In the genomic region with DNA sequence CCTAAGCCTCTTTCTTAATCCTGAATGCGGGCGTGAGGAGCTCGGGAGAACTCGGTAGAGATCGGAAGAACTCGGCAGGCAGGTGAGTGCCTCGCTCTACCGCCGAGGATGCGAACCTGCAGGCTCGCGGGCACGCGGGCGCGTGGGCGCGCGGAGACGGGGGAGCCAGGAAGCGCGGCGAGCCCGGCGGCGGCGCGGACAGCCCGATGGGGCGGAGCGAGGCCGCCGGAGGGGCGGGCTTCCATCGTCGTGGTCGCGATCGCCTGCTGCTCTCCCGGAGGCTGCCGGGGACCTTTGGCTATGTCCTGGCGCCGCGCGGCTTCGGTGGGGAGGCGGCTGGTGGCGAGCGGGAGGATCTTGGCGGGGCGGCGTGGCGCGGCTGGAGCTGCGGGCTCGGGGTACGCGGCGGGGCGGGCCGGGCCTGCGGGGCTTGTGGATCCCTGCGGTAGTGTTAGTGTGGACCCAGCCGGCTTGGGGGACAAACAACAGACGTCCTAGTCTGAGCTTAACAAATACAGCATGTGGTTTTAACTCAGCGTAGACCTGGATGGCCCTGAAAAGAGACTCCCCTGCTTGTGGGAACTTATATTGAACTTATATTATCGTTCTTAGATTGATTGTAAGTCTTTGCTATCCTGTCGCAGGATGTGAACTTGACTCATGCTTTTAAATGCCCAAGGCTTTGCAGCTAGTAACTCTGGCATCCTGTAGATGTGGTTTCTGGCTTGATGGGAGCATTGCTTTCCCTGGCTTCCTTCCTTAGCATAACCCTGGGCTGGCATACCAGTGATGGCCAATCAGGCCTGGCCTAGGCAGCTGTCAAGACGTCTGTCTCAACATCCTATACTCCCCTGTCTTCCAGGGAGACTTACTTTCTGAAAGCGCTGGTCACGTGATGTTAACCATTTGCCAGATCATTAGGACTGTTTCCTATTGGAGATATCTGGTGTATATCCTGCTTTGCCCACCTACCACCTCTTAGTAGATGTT, we compare ENCODE assay signal across 7 mouse cellular contexts. TPM values are rescaled to one million over a fixed set of nuclear protein-coding genes. Genes with fewer than 3 reads are reported as not detected.
A peak's percentile ranks its signal among the peaks of the same experiment; 100 is the strongest.
DNase-seq lines count a peak whose midpoint lies in the region; ATAC-seq lines count a peak whose summit lies in the region.

No protein-coding gene starts in this region.

- intact Hi-C loops in left cerebral cortex, postnatal 36 days (cut with DNase I): loop anchor here (1.0 kb wide), 1 partner anchor 37 kb away; a partner anchor contains a TSS

- peak overlapping the region; percentile 91 for H3K9ac ChIP-seq in intestine, embryonic 16.5 days (ENCODE audit: low read depth, low read length)
- peak overlapping the region; percentile 86 for H3K9ac ChIP-seq in midbrain, embryonic 11.5 days (ENCODE audit: low read length)

- H3K27ac ChIP-seq in intestine, embryonic 16.5 days (ENCODE audit: low read length): peak overlapping the region; percentile 88
- H3K27ac ChIP-seq in midbrain, embryonic 11.5 days (ENCODE audit: low read depth, low read length): peak overlapping the region; percentile 31; the same call in 1 of the 2 replicates

- H3K36me3 ChIP-seq in intestine, embryonic 16.5 days (ENCODE audit: control insufficient read depth, insufficient read depth, low read length): peaks cover 8% of the 10 kb centered on the region; the same call in 1 of the 2 replicates
- 0 out of 2 replicates have a peak, but pooled peaks cover 2% of the 10 kb centered on the region for H3K36me3 ChIP-seq in midbrain, embryonic 11.5 days (ENCODE audit: control insufficient read depth, insufficient read depth, low read length)

- no peaks in the 10 kb centered on the region for H3K27me3 ChIP-seq in intestine, embryonic 16.5 days (replicated peaks; ENCODE audit: control insufficient read depth, insufficient read depth, low read length)
- H3K27me3 ChIP-seq in midbrain, embryonic 11.5 days (ENCODE audit: control insufficient read depth, insufficient read depth, low read length): no peaks in the 10 kb centered on the region

- H3K4me3 ChIP-seq in intestine, embryonic 16.5 days (ENCODE audit: low read length): peak overlapping the region; percentile 80
- peak overlapping the region; percentile 71 for H3K4me3 ChIP-seq in midbrain, embryonic 11.5 days (ENCODE audit: low read depth, low read length)

- no peaks in the 10 kb centered on the region for H3K9me3 ChIP-seq in intestine, embryonic 16.5 days (ENCODE audit: control insufficient read depth, low read length)
- no peaks in the 10 kb centered on the region for H3K9me3 ChIP-seq in midbrain, embryonic 11.5 days (ENCODE audit: control insufficient read depth, low read length)

- WGBS in intestine, embryonic 16.5 days: under 1% methylated on average over 66 of the region's 71 CpGs
- under 1% methylated on average over 70 of the region's 71 CpGs for WGBS in midbrain, embryonic 11.5 days

- ATAC-seq in intestine, embryonic 16.5 days: peak; percentile 96
- peak; percentile 95 for ATAC-seq in midbrain, embryonic 11.5 days (ENCODE audit: low FRiP score)

- H3K4me2 ChIP-seq in intestine, embryonic 16.5 days (ENCODE audit: low read depth, low read length): peak overlapping the region; percentile 90
- H3K4me2 ChIP-seq in midbrain, embryonic 11.5 days: peak overlapping the region; percentile 53

- H3K4me1 ChIP-seq in intestine, embryonic 16.5 days (ENCODE audit: control insufficient read depth, insufficient read depth, low read length): peaks cover 5% of the 10 kb centered on the region
- no peaks in the 10 kb centered on the region; the same call in 1 of the 2 replicates for H3K4me1 ChIP-seq in midbrain, embryonic 11.5 days (ENCODE audit: control insufficient read depth, insufficient read depth, low read length)

- DNase-seq in adrenal gland, adult 8-10 months: peak; percentile 75
- peak; percentile 85 for DNase-seq in embryo, embryonic 9.5 days (ENCODE audit: extremely low spot score)
- DNase-seq in gastrocnemius, postnatal 4 days (ENCODE audit: low spot score in 2 of 2): peak; percentile 56 to 76
- DNase-seq in left cerebral cortex, postnatal 36 days (ENCODE audit: low spot score in 2 of 2): peak; percentile 86 to 93
- DNase-seq in midbrain, embryonic 11.5 days (ENCODE audit: low spot score, missing footprints): peak; percentile 97
- peak; percentile 54 for DNase-seq in skeletal muscle tissue, adult 2 months (ENCODE audit: low read depth, low spot score)

RNA-seq across cellular contexts. Expression of a gene that starts 23.5 kb away (rescaled TPM):
- 100 to 1,000 TPM in 2 of 4 experiments, 10 to 100 TPM in 2; 81.6 to 107 (median 95.7) TPM for total RNA-seq in adrenal gland, adult 8-10 months (2022)
- 10 to 100 TPM; 57.8 to 59.2 TPM for total RNA-seq in gastrocnemius, postnatal 4 days (2021)
- 79.9 and 81.3 TPM in 2 replicates for polyA plus RNA-seq in intestine, embryonic 16.5 days (2015; fragmentation: Nextera tagmentation; extraction: Ambion mirVana)
- 100 to 1,000 TPM; 106 TPM for total RNA-seq in left cerebral cortex, postnatal 36 days (2021)
- polyA plus RNA-seq in midbrain, embryonic 11.5 days (2014; fragmentation: Nextera tagmentation; extraction: Ambion mirVana): 69.2 and 71.2 TPM in 2 replicates

RNA-seq across cellular contexts. Expression of a gene that starts 37.0 kb away (rescaled TPM):
- 100 to 1,000 TPM in 3 of 4 experiments, 10 to 100 TPM in 1; 90.9 to 134 (median 122) TPM for total RNA-seq in adrenal gland, adult 8-10 months (2022)
- total RNA-seq in gastrocnemius, postnatal 4 days (2021): 10 to 100 TPM; 62.8 to 65.1 TPM
- polyA plus RNA-seq in intestine, embryonic 16.5 days (2015; fragmentation: Nextera tagmentation; extraction: Ambion mirVana): 7.5 and 8.6 TPM in 2 replicates
- 10 to 100 TPM; 55.0 to 61.7 TPM for total RNA-seq in left cerebral cortex, postnatal 36 days (2021)
- 27.8 and 28.4 TPM in 2 replicates for polyA plus RNA-seq in midbrain, embryonic 11.5 days (2014; fragmentation: Nextera tagmentation; extraction: Ambion mirVana)

RNA-seq across cellular contexts. Expression of a gene that starts 37.2 kb away (rescaled TPM):
- 10 to 100 TPM; 14.6 to 25.7 (median 20.0) TPM for total RNA-seq in adrenal gland, adult 8-10 months (2022)
- 1 to 10 TPM; 6.9 to 8.2 TPM for total RNA-seq in gastrocnemius, postnatal 4 days (2021)
- 7.8 and 8.3 TPM in 2 replicates for polyA plus RNA-seq in intestine, embryonic 16.5 days (2015; fragmentation: Nextera tagmentation; extraction: Ambion mirVana)
- 10 to 100 TPM; 25.5 to 29.7 TPM for total RNA-seq in left cerebral cortex, postnatal 36 days (2021)
- 42.2 and 47.0 TPM in 2 replicates for polyA plus RNA-seq in midbrain, embryonic 11.5 days (2014; fragmentation: Nextera tagmentation; extraction: Ambion mirVana)

RNA-seq across cellular contexts. Expression of a gene that starts 37.4 kb away (rescaled TPM):
- total RNA-seq in adrenal gland, adult 8-10 months (2022): 10 to 100 TPM; 22.5 to 25.9 (median 24.3) TPM
- 10 to 100 TPM; 20.6 to 21.6 TPM for total RNA-seq in gastrocnemius, postnatal 4 days (2021)
- 99.8 and 101 TPM in 2 replicates for polyA plus RNA-seq in intestine, embryonic 16.5 days (2015; fragmentation: Nextera tagmentation; extraction: Ambion mirVana)
- total RNA-seq in left cerebral cortex, postnatal 36 days (2021): 10 to 100 TPM; 38.7 to 40.0 TPM
- polyA plus RNA-seq in midbrain, embryonic 11.5 days (2014; fragmentation: Nextera tagmentation; extraction: Ambion mirVana): 84.5 and 88.5 TPM in 2 replicates

Comparison
In these comparisons a context has a peak if more than half of its experiments do, and no peak if none do; other contexts are left out.
1. Peak in every context shown above with its lines: DNase-seq, ATAC-seq, H3K4me3 ChIP-seq and H3K27ac ChIP-seq.